Mouse (Mus musculus) gastrocnemius, adult 8-10 months (tissue): Measurements from ENCODE around the gene 4930539E08Rik. TPM values are rescaled to one million over a fixed set of nuclear protein-coding genes. Genes with fewer than 3 reads are reported as not detected.

Source experiments
- DNase-seq, 2 experiments: peaks; one replicate each; pipeline ENCODE4 v3.0.0; 2022; ENCODE audit warnings: low spot score in 2 of 2
- total RNA-seq, 4 experiments: library from RNA; stranded (reverse); gene quantifications; 2 replicates each; pipeline ENCODE4 v1.2.4; 2022

The 4930539E08Rik gene
- total RNA-seq, 4 experiments from 2014 or later: not detected

- DNase-seq: peak; percentile 80 to 90
These were observed 15.4 kb upstream of the 4930539E08Rik start for GRCm38 (mm10) chr17:28930392-28931074.

- DNase-seq: no peak
These were observed 14.2 kb upstream of the 4930539E08Rik start for GRCm38 (mm10) chr17:28929369-28929768.

- DNase-seq: no peak
These were observed 12.9 kb upstream of the 4930539E08Rik start for GRCm38 (mm10) chr17:28928004-28928403.

GRCm38 (mm10) chr17:28926866-28927635 lies 11.9 kb upstream of the 4930539E08Rik start:
- DNase-seq: no peak

- peak; percentile 61 to 63 for DNase-seq
These were observed 11.3 kb upstream of the 4930539E08Rik start for GRCm38 (mm10) chr17:28926380-28926779.

- no peak for DNase-seq
These were observed 10.0 kb upstream of the 4930539E08Rik start for GRCm38 (mm10) chr17:28924957-28925595.

GRCm38 (mm10) chr17:28922096-28922495 lies 7.0 kb upstream of the 4930539E08Rik start:
- DNase-seq: no peak

GRCm38 (mm10) chr17:28921086-28921485 lies 6.0 kb upstream of the 4930539E08Rik start:
- no peak for DNase-seq

GRCm38 (mm10) chr17:28916520-28916919 lies 1.4 kb upstream of the 4930539E08Rik start:
- DNase-seq: no peak

- no peak for DNase-seq
These were observed 1.2 kb downstream of the 4930539E08Rik start for GRCm38 (mm10) chr17:28913940-28914339.

GRCm38 (mm10) chr17:28913200-28913599 lies 1.9 kb downstream of the 4930539E08Rik start:
- DNase-seq: no peak

GRCm38 (mm10) chr17:28910139-28910538 lies 5.0 kb downstream of the 4930539E08Rik start:
- no peak for DNase-seq

GRCm38 (mm10) chr17:28909252-28909941 lies 5.7 kb downstream of the 4930539E08Rik start:
- DNase-seq: no peak

GRCm38 (mm10) chr17:28907959-28908358 lies 7.2 kb downstream of the 4930539E08Rik start:
- no peak for DNase-seq

- no peak for DNase-seq
These were observed 9.7 kb downstream of the 4930539E08Rik start for GRCm38 (mm10) chr17:28905377-28905916.

- peak; percentile 28 to 39 for DNase-seq
These were observed 10.4 kb downstream of the 4930539E08Rik start for GRCm38 (mm10) chr17:28904546-28905376.

GRCm38 (mm10) chr17:28901559-28901958 lies 13.6 kb downstream of the 4930539E08Rik start:
- DNase-seq: no peak

- no peak for DNase-seq
These were observed 15.7 kb downstream of the 4930539E08Rik start for GRCm38 (mm10) chr17:28899427-28899826.

GRCm38 (mm10) chr17:28898249-28898648 lies 16.9 kb downstream of the 4930539E08Rik start:
- DNase-seq: no peak

GRCm38 (mm10) chr17:28897817-28898216 lies 17.3 kb downstream of the 4930539E08Rik start:
- no peak for DNase-seq
